Mouse (Mus musculus) ES-CJ7 (cell line): Measurements from ENCODE around the gene Arf3.
A peak's percentile ranks its signal among the peaks of the same experiment; 100 is the strongest.
"Not testable (repeated sequence)": the region's sequence is repeated elsewhere in the genome, so short reads cannot be mapped to it uniquely, and the experiment has no call there.

Source experiments
- DNase-seq: peaks from one replicate; pipeline ENCODE4 v3.0.0; 2011; ENCODE audit warnings: low read depth, low spot score

The Arf3 gene

DNA sequence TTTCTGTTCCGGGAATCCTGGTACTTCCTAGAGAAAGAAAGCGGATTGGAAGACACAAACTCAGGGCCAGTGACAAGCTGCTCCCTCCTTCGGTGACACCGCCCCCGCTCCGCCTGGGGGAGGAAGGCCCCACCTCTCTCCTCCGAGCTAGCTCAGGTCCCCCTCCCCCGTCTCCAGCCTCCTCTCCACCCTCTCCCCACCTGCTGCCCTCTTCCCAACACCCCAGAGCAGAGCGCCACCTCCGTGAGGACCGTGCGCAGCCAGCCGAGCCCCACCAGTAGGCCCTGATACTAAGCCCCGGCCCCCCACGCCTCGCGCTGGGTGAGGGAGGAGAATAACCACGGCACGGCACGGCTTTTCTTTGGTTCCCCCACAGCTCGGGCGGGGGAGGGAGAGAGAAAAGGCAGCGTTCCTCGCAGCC is 803 bp downstream of the Arf3 start:
- peak; percentile 89 for DNase-seq

DNA sequence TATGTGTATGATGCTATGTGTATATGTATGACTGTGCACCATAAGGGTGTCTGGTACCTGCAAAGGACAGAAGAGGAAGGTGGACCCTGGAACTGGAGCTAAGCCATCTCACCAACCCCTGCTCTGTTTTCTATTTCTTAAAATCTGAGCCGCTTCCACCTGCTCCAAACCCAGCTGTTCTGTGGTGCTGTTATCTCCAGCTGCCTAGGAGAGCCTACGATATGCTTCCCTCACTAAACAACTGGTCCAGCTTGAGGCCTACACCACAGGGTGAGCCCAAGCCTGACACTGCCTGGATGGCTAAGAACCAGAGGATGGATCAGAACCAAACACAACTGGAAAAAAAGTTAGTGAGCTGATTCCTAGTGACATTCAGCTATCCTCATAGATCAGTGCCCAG is 8.9 kb downstream of the Arf3 start:
- no peak for DNase-seq

DNA sequence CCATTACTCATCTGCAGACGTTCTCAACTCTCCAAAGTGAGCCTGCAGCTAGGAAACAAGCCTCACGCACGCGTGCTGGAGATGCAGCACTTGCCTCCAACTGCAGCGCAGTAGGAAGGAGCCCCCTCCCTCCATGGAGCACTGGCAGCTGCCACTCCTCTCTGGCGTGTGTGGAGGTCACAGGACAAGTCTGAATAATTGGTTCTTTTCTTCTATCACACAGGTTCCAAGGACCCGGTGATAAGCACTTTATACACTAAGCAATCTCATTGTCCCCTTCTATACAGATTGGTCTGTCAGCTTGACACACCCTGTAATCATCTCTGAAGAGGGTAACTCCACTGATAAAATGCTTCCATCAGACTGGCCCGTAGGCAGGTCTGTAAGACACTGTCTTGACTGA is 10.0 kb downstream of the Arf3 start:
- no peak for DNase-seq

DNA sequence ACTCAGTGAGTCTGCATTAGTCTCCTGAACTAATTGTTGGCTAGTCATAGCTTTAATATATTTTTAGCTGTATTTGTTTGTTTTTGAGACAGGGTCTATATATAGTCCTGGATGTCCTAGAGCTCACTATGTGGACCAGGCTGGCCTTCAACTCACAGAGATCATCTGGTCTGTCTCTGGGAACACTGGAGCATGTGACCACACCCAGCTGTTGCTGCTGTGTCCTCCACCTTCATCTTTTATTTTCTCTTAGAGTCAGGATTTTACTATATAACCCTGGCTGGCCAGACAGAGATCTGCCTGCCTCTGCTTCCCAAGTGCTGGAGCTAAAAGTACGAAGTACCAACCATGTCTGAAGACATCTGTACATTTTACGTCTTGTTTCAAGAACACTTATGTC is 13.9 kb downstream of the Arf3 start:
- DNase-seq, result no peak

DNA sequence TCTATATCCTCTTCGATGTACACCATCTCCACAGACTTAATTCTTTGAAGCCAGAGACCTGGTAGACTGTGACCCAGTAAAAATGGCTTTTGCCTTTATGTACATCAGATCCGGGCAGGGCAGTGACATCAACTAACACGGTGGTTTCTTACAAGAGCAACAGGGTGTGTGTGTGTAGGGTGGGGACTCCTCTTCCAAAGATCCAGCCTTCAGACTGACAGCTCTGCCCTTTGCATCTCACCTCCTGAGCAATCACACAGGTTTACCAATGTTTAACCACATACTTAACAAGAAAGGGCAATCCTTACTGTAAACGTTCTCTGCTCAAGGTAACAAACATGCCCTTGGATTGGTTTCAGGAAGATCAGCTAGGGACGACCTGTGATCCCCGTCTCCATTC is 15.7 kb downstream of the Arf3 start:
- DNase-seq, result no peak

DNA sequence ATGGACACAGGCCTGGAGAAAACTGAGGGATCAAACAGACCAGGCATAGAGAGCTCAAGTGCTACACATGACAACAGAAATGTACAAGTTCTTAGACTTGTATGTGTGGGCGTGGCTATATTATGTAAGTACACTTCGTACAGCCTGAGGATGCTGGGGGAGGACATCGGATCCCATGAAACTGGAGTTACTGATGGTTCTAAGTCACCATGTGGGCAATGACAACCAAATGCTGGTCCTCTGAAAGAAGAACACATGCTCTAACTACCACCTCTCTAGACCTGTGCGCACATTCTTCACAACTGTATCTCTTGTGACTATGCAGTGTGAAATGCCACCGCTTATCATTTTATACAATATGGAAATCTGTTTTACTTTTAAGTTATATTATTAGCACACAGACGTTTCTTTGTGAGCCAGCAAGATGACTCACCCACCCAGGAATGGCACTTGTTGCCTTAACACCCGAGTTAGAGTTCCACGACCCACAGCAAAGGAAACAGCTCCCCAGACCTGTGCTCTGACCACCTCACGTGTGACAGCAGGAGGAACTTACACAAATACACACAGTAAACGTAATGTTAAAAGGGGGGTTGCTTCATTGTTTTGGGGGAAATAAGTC is 16.6 kb downstream of the Arf3 start:
- no peak for DNase-seq

DNA sequence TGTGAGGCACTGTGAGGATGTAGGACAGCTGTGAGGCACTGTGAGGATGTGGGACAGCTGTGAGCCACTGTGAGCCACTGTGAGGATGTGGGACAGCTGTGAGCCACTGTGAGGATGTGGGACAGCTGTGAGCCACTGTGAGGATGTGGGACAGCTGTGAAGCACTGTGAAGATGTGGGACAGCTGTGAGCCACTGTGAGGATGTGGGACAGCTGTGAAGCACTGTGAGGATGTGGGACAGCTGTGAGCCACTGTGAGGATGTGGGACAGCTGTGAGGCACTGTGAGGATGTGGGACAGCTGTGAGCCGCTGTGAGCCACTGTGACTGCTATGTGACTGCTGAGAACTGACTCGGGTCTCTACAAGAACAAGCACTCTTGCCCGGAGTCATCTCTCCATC is 19.2 kb downstream of the Arf3 start:
- not testable (repeated sequence) for DNase-seq

DNA sequence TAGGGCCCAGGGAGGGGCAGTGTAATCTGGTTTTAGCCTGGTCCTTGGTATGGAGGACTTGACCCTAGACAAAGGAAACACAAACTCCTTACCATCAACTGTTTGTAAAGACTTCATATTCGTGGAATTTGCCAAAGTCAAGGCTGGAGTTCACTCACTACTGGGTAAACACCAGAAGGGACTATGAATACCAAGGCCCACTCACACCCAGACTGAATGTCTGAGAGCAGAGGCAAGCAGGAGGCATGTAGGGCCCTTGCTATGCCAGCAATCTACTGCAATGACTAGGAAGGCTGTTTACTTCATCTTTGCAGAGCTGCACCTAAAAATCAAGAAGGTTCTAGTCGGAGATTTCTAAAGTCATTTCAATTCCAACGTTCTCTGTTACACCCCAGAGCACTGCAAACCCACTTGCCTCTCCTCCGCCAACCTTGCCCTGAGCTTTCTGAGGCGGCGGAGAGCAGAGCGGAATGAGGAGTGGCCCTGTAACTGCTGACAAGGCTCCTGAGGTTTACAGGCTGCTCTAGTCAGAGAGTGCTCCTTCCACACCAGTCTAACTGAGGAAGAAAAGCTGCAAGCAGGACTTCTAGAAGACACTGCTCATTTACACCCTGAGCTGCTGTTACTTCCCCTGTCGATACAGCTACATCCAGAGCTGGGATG is 20.1 kb downstream of the Arf3 start:
- peak; percentile 33 for DNase-seq

DNA sequence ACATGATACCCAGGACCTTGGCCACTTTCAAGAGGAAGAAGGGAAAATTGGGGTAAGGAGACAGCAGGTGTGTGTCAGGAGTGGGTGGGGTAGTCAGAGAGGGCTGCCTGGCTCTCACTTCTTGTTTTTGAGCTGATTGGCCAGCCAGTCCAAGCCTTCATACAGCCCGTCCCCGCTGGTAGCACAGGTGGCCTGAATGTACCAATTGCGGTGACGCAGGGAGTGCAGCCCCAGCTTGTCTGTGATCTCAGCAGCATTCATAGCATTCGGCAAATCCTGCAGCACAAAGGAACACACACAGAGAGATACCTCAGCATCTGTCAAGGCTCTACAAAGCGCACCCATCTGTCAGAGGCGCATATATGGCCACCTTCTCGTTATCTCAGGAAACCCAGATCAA is 22.8 kb downstream of the Arf3 start:
- DNase-seq, result no peak

DNA sequence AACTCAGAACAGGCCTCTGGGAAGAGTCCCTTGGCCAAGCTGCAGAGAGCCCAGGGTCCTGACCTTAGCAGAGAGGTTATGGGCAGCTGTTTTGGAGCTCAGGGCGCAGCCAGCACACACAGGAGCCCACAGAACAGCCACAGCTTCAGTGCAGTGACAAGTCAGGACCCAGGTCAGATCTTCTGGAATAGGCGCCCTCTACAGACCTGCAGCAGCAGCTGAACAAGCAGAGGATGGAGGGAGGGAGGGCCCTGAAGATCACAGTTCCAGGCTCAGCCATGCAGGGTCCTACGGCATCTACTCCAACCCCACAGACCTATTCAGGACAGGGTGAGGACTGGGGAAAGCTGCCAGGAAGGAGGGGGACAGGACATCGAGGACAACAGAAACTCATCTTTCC is 24.2 kb downstream of the Arf3 start:
- DNase-seq, result peak; percentile 44

DNA sequence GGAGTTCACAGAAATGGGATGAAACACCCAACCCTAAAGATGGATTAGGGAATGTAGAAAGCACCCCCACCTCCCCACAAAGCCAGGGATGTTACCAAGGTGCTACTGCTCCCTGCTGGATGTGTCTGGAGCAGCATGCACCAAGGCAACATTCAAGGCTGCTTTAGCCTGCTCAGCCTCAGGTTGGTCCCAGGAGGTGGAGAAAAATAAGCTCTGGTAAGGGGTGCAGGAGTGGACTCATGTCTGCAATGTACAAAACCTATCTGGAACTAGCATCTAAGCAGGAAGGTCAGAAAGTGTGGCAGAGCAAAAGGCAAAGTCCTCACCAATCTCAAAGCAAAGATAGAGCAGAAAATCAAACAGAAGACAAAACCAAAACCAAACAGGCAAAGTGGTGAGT is 25.1 kb downstream of the Arf3 start:
- DNase-seq, result peak; percentile 42

DNA sequence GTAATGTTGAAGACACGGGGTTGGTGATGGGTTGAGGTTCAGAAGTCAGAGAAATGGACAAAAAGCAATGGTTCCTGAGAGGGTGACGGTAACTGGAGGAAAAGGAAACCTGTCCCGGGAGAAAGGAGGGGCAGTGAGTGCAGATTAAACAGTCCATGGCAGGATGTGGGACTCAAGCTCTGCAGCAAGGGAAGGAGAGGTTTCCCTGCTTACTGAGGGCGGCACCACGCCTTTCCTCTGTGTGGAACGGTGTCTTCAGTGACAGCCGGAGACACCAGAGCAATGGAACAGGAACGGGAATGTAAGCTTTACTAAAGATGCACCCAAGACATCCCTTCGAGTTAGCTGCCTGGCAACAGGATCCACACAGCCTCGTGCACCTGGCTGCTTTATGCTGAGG is 26.5 kb downstream of the Arf3 start:
- no peak for DNase-seq

DNA sequence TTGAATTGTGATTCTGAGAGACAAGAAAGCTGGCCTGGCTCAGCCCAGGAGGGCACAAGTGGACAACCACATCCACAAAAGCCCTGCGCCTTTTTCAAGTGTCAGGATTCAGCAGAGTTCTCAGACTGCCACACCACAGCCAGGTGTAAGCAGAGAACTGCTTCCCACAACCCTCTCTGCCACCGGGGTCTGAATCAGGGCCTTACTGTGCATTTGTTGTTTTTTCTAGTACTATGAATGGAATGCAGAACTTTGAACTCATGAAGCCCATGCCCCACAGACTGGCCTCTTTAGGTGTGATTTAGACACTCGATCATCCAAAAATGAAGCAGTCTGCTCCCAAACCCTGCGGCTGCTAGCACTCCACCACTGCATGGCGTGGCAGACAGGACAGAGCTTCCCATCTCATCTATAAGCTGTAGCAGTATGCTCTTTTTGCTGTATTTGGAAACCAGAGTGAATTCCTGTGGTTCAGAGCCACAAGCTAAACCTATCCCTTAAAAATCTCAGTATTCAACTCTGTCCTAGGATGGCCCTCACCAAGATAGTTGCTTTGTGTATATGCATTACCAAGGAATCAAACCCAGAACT is 28.9 kb downstream of the Arf3 start:
- DNase-seq, result no peak

DNA sequence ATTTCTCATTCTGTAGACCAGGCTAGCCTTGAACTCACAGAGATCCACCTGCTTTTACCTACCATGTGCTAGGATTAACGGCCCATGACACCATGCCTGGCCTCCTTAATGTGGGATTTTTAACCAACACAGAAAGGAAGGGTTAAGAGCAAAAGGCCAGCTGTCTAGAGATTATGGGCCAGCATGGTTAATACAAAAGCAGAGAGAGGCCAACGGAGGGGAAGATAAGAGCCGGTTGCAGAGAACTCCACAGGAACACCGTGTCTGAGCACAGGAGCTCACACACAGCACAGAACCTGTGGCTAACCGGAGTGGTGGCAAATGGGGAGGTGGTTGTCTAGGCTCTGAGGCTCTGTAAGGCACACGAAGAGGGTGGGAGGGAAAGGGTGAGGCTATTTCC is 29.6 kb downstream of the Arf3 start:
- DNase-seq, result no peak

DNA sequence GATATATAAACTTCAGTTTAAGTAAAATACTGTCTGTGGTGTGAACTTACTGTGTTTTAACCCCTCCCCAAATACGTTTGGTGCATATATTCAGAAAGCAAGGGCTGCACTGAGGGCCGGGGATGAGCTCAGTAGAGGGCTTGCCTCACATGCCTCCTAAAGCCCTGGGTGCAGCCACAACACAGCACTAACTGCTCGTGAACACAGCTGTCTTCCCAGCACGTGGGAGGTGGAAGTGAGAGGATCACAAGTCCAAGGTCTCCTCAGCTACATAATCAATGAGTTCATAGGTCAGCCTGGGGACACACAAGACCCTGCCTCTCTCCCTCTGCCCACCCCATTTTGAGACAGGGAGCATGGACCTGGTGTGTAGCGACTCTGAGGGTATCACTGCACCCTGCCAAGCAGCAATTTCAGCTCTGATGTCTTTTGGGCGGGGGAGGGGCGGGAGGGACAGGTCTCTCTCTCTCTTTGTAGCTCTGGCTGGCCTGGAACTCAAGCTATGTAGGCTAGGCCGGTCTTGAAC is 30.9 kb downstream of the Arf3 start:
- no peak for DNase-seq

DNA sequence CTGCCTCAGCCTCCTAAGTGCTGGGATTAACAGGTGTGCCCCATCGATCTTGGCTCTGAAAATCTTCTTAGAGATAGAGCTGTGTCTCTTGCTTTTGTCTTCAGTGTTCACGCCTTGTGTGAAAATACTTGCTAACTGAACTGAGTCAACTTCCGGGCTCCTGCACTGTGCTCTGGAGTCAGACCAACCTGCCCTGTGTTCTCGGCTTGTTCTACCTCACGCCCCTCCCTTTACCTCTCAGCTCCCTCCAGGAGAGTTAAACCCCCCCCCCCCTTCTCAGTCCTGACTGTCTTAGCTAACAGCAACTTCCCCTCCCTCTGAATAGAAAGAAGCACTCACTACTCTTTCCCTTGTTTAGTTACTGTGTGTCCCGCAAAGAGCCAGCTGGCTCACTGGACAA is 32.2 kb downstream of the Arf3 start:
- DNase-seq, result no peak

DNA sequence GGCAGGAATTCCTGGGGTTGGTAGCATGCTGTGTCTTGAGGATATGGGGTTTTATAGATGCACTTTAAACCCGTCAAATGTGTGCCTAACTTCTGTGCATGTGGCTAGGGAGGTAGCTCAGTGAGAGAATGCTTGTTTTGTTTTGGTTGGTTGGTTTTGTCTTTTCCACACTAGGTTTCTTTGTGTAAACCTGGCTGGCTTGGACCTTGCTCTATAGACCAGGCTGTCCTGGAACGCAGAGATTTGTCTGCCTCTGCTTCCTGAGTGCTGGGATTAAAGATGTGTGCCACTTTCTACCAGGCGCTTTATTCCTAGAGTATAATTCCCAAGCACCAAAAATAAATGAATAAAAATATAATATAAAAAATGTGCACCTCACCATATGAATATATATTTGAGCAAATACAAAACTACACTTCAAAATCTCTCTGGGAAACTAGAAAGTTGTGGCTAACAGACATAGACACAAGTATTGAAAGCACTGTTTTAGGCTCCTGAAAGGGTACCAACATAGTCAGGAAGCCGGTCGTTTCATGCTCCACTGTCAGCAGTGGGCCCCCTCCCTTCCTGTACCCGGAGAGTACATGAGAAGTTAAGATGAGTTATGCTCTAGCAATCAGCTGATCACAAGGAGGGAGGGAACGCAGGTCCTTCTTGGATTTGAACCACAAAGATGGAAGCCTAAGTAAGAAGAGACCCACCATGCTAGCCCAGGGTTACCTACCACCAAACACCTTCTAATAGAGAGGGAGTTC is 33.0 kb downstream of the Arf3 start:
- DNase-seq, result no peak

DNA sequence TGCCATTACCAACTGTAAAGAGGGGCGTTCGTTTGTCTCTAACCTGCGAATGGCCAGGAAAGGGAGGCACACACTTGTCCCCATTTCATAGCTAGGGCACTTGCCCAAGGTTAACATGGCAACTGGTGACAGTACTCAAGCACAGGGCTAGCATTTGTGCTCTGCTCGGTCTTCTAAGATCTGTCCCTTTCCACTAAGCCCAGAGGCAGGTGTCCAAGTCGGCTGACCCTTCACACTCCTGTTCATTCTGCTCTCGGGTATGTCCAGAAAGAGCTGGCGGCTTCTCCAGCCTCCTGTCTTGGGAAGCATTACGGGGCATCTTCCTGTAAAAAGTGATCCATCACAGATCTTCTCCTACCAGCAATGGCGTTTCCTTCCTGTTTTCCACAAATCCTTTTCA is 34.6 kb downstream of the Arf3 start:
- no peak for DNase-seq

DNA sequence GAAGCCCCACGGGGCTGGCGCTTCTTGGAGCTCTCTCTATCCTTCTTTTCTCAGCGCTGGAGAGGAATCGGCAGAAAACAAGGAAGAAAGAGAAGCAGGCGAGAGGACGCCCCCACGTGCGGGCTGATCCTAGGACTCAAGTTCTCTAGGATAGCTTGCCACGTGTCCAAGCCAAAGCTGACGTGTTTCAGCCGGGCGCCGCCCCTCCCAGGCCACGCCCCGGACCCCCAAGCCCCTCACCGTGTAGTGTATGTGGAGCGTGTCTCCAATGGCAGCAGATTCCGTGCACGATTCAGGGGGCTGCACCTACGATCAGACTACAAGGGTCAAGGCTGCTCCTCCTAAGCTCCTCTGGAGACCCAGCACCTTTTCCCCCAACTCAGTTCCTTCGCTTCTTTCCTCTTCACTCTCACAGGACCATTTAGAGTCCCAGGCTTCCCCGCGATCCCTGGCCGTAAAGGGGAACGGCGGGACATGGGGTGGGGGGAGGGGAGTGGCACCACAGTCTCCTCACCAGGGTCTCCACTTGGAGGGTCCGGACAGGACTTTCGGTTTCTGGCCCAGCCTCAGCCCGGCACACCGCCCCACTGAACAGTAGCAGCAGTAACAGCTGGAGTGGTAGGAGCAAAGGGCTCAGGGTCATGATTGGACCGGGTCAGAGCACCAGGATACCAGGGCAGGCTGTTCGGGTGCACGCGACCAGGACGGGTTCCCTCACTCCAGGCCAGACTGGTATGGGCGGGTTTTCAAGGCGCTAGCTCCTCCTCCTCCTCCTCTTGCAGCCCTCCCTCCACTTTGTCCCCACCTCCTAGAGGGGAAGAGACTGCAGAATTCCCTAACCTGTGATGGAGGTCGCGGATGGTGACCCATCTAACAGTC is 35.3 kb downstream of the Arf3 start, which contains the start of gene Fkbp11:
Gene Fkbp11, minus strand, starts transcription at position 756 of the 879 bp plus-strand sequence.
- DNase-seq, result peak; percentile 91

DNA sequence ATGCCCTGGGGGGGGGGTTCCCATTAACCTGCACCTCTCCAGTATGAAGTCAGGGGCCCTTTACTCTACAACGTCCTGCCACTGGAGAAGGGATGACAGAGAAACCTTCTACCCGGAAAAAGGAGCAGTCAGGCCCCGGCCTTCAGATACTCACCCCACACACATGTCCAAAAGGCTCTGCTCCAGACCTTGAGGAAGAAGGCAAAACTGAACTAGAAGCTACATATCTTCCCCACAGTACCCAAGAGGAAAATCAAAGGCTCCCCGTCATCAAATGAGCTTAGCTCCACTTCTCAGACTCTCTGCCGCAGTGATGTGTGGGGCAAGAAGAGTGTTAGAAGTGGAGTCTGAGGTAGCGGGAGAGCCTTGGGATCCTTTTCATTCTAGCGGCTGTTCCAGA is 36.3 kb downstream of the Arf3 start:
- DNase-seq, result no peak

DNA sequence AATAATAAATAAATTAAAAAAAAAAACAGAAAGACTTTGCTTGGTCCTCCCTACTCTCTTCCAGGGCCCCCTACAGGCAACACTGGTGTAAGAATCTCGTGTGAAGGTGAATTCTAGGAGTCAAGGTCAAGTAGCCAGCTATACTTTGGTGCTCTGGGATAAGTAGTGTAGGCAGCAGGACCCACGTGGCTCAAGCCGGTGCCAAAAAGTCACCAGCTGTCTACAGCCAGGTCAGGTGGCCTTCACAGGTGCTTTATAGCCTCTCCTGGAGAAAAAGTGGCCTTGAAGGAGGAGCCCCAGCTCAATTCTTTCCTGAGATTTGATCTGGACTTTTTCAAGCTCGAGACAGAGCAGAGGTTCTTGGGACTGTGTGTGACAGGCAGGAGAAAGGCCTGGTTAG is 36.9 kb downstream of the Arf3 start:
- DNase-seq, result peak; percentile 47
